Mouse (Mus musculus) liver, embryonic 14.5 days (tissue): Measurements from ENCODE around the gene Gm49711. TPM values are rescaled to one million over a fixed set of nuclear protein-coding genes. Genes with fewer than 3 reads are reported as not detected.

ENCODE experiments used
- ATAC-seq: fragments of 200-750 bp; cut with Nextera tagmentation; 2 replicates; pipeline ENCODE4 v1.8.0; 2017; ENCODE audit warnings: moderate number of reproducible peaks, mild to moderate bottlenecking, moderate library complexity; ENCODE audit not compliant: insufficient read depth
- DNase-seq, 3 experiments: peaks; one replicate each; pipeline ENCODE4 v3.0.0-alpha.2; 2012 to 2013; ENCODE audit warnings: low read depth in 3 of 3, low spot score in 3 of 3
- H3K27ac ChIP-seq: fragments of 300-500 bp; sonication (generic); 2 replicates; pipeline ENCODE4 v1.5.1; 2014; ENCODE audit warnings: moderate library complexity, mild to moderate bottlenecking, control low read depth, inconsistent platforms
- H3K27me3 ChIP-seq: fragments of 300-500 bp; sonication (generic); 2 replicates; pipeline ENCODE4 v1.6.1; 2014; ENCODE audit warnings: mild to moderate bottlenecking, low read length, moderate library complexity; ENCODE audit not compliant: control insufficient read depth, insufficient read depth
- H3K36me3 ChIP-seq: fragments of 300-500 bp; sonication (generic); replicated peaks from 2 replicates; pipeline ENCODE4 v1.6.1; 2014; ENCODE audit warnings: low read depth; ENCODE audit not compliant: control insufficient read depth, insufficient read depth
- H3K4me1 ChIP-seq, 2 experiments: fragments of 200-500 bp in 1 of 2; fragments of 300-500 bp in 1 of 2; sonication (generic) in 1 of 2; replicated peaks; 2 replicates each; pipeline ENCODE4 v1.6.1; 2012 to 2014; ENCODE audit warnings: antibody characterized with exemption in 1 of 2, inconsistent platforms in 1 of 2, low read length in 1 of 2; ENCODE audit not compliant: control insufficient read depth in 2 of 2, insufficient read depth in 2 of 2
- H3K4me2 ChIP-seq: fragments of 300-500 bp; sonication (generic); 2 replicates; pipeline ENCODE4 v1.6.1; 2014; ENCODE audit warnings: low read depth, mild to moderate bottlenecking, control low read depth, moderate library complexity
- H3K4me3 ChIP-seq, 2 experiments: fragments of 200-500 bp in 1 of 2; fragments of 300-500 bp in 1 of 2; sonication (generic) in 1 of 2; 2 replicates each; pipeline ENCODE4 v1.5.1; 2012 to 2014; ENCODE audit warnings: low read depth in 2 of 2, low read length in 2 of 2, mild to moderate bottlenecking in 2 of 2, control low read depth in 1 of 2, inconsistent platforms in 1 of 2, moderate library complexity in 1 of 2; ENCODE audit not compliant: insufficient read depth in 1 of 2
- H3K9ac ChIP-seq: fragments of 300-500 bp; sonication (generic); replicated peaks from 2 replicates; pipeline ENCODE4 v1.6.1; 2014; ENCODE audit warnings: mild to moderate bottlenecking, control low read depth, moderate library complexity
- H3K9me3 ChIP-seq: fragments of 300-500 bp; sonication (generic); 2 replicates; pipeline ENCODE4 v1.6.1; 2016; ENCODE audit warnings: low read length, mixed read lengths; ENCODE audit not compliant: control insufficient read depth
- CTCF ChIP-seq: IDR thresholded peaks from 2 replicates; pipeline ENCODE4 v1.5.1; 2016; ENCODE audit warnings: antibody characterized with exemption, low read depth, control low read depth
- EP300 ChIP-seq: IDR thresholded peaks from 2 replicates; pipeline ENCODE4 v1.6.1; 2016; ENCODE audit warnings: antibody characterized with exemption, low read depth
- WGBS: fragments of 180-500 bp; shearing (Covaris S2); extraction: QIAGEN DNeasy Blood & Tissue Kit; methylation state at CpG from one replicate; pipeline ENCODE4 v1.1.7; 2014; ENCODE audit not compliant: insufficient replicate concordance; 5-methylcytosine and 5-hydroxymethylcytosine counted together
- polyA plus RNA-seq, 2 experiments: library from polyadenylated mRNA; depleted of rRNA in 1 of 2; stranded (reverse) in 1 of 2; unstranded in 1 of 2; fragments of >200 nt; fragmentation: Nextera tagmentation in 1 of 2; extraction: Ambion mirVana in 1 of 2; gene quantifications; 2 replicates each; pipeline versions ENCODE4 v1.2.1 to v1.2.3; 2012 to 2014

Gm49711 gene
- polyA plus RNA-seq, 2 experiments, result not detected

DNA sequence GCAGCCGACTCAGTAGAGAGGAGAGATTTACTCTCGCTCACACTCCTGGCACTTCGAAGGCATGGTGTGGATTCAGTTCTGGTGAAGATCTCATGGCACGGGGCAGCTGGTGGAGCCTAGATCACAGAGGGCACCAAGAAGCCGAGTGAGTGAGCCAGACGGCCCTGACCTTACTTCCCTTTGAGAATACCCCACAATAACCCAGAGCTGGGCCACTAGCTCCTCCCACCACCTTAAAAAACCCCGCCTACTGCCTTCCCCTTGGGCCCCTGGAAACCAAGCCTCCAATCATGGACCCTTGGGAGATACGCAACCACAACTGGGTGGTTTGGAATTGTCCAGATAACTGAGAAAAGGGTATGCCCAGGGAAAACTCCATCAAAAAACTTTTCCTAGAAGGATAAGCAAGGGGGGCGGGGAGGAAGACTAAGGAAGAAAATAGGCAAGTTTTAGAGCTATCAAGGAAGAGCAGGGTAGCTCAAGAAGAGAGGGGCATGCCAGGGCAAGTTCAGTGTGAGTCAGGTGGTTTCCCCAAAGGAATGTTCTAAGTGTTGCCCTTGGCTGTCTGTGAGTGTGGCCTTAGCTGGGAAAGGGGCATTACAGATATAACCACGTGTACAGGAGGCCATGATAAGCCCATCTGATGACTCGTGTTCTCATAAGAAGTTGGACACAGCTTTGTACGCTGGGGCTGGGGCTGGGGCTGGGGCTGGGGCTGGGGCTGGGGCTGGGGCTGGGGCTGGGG is 36.3 kb upstream of the Gm49711 start:
- Histone ChIP-seq H3K4me1 (peaks cover 0 to 14% of the 10 kb centered on the region in 2 experiments; a peak in 2 of 4 replicates), H3K9me3 (no peaks in the 10 kb centered on the region), H3K27ac (no peak overlapping the region), H3K27me3 (no peaks in the 10 kb centered on the region), H3K4me3 (no peak overlapping the region), H3K9ac (no peak overlapping the region), H3K36me3 (no peaks in the 10 kb centered on the region), H3K4me2 (no peak overlapping the region)
- 39% methylated on average over 12 of the region's 12 CpGs for WGBS
- DNase-seq, result no peak
- no peak for ATAC-seq
- no peak for TF ChIP-seq CTCF
- no peak for TF ChIP-seq EP300

DNA sequence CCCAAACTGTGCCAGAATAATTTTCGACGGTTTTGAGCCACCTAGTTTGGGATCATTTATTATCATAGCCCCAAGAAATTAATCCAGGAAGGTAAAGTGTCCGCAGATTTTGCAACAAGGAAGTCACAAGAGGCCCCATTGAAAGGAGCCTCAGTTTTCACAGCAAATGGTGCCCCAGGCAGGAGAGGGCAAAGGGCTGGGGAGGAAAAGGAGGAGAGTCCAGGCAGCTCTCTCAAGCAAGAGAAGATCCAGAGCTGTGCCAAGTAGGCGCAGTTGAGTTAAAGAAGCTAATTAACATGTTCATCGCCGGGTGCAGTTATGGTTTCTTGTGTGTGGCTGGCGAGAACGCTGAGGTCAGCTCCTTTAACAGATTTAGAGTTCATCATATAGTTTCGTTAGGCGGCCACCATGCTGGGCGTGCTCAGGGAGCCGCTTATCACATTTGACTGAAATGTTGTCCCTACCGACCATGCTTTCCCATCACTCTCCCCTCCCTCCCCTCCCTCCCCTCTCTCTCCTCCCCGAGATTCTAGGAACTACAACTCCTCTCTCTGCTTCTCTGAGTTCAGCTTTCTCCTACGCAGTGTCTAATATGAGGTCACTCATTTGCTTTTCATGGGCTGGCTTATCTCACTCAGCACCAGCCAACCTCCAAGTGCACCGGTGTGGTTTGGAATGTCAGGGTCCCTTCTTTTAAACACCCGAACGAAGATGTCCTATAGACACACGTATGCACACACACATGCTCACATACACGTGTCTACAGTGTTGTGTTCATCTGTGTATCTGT is 35.4 kb upstream of the Gm49711 start:
- Histone ChIP-seq H3K4me1 (peaks cover 0 to 14% of the 10 kb centered on the region in 2 experiments; a peak in 2 of 4 replicates), H3K9ac (no peak overlapping the region), H3K36me3 (no peaks in the 10 kb centered on the region), H3K9me3 (no peaks in the 10 kb centered on the region), H3K4me2 (no peak overlapping the region), H3K27ac (no peak overlapping the region), H3K27me3 (no peaks in the 10 kb centered on the region), H3K4me3 (no peak overlapping the region)
- no peak for DNase-seq
- no peak for ATAC-seq
- 42% methylated on average over 20 of the region's 20 CpGs for WGBS
- TF ChIP-seq CTCF, result no peak
- no peak for TF ChIP-seq EP300

DNA sequence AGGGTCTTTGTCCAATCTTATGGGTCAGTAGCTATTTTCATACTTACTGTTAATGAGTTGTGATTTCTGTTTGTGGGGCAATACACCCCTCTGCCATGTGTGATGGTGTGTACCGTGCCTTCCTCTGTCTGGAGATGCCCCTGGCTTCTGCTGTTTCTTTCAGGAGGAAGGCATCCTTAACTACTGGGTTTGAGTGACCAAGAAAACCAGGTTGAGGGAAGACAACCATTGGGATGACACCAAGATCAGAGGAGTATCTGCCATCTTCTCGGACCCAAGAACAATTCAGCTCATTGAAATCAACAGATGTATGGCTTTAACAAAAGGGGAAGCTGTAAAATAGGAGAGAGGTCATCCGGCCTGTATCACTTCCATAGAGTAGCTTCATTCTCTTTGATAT is 24.8 kb upstream of the Gm49711 start:
- WGBS, result 55% methylated on average over 3 of the region's 3 CpGs
- Histone ChIP-seq H3K9me3 (no peaks in the 10 kb centered on the region), H3K36me3 (no peaks in the 10 kb centered on the region), H3K27ac (no peak overlapping the region), H3K9ac (no peak overlapping the region), H3K4me3 (no peak overlapping the region), H3K4me1 (no peaks in the 10 kb centered on the region), H3K4me2 (no peak overlapping the region), H3K27me3 (no peaks in the 10 kb centered on the region)
- TF ChIP-seq CTCF, result no peak
- no peak for TF ChIP-seq EP300
- ATAC-seq (no peak), DNase-seq (no peak)

DNA sequence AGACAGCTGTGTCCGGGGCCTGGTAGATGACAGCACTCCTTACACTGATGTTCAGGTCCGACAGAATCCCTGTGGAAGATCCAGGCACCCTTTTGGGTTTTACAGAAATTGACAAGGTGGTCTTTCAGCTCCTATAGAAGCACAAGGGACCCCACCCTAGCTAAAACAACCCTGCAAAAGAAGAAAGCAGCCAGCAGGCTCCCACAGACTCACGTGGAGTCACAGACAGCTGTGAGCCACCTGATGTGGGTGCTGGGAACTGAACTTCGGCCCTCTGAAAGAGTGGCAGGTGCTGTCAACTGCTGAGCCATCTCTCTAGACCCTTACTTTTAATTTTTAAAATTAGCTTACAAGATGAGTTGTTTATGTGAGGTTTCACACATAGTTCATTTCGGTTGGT is 23.4 kb upstream of the Gm49711 start:
- no peaks in the 10 kb centered on the region for H3K27me3 ChIP-seq
- H3K4me3 ChIP-seq, result no peak overlapping the region
- H3K4me1 ChIP-seq, result no peaks in the 10 kb centered on the region
- H3K9me3 ChIP-seq, result no peaks in the 10 kb centered on the region
- DNase-seq (no peak), ATAC-seq (no peak)
- WGBS, result 57% methylated on average over 5 of the region's 5 CpGs
- no peak overlapping the region for H3K4me2 ChIP-seq
- H3K27ac ChIP-seq, result no peak overlapping the region
- no peak for TF ChIP-seq EP300
- TF ChIP-seq CTCF, result no peak
- no peaks in the 10 kb centered on the region for H3K36me3 ChIP-seq
- no peak overlapping the region for H3K9ac ChIP-seq

DNA sequence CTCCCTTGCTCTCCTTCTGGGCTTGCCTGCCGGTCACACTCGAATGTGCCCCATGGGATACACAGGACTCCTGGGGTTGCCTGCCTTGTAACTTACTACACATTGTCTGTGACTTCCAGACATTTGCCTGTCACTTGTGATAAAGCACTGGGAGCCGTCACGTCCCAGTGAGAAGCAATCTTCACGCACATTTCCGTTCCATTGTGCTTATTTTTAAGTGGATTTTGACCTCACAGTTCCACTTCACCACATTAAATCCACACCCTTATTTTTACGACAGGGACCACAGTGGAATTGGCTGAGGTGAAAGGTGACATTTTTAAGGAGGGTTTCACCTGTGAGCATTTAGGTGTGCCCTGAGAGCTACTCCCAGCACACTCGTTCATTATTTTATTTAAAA is 21.4 kb upstream of the Gm49711 start:
- Histone ChIP-seq H3K36me3 (no peaks in the 10 kb centered on the region), H3K4me2 (no peak overlapping the region), H3K27ac (no peak overlapping the region), H3K4me3 (no peak overlapping the region), H3K9me3 (no peaks in the 10 kb centered on the region), H3K27me3 (no peaks in the 10 kb centered on the region), H3K4me1 (no peaks in the 10 kb centered on the region), H3K9ac (no peak overlapping the region)
- DNase-seq, result no peak
- no peak for ATAC-seq
- WGBS, result 43% methylated on average over 8 of the region's 8 CpGs
- TF ChIP-seq CTCF (no peak), EP300 (no peak)
